Mouse (Mus musculus) liver, adult 2 months (tissue): Measurements from ENCODE around the gene Tex9.

Experiments used
- CTCF ChIP-seq: fragments of 200-500 bp; IDR thresholded peaks from 2 replicates; pipeline ENCODE4 v1.5.1; 2011; ENCODE audit warnings: low read depth, low read length, control low read depth
- POLR2A ChIP-seq: fragments of 200-500 bp; IDR thresholded peaks from 2 replicates; pipeline ENCODE4 v1.6.1; 2011; ENCODE audit warnings: low read length, control low read depth; ENCODE audit not compliant: insufficient read depth; ENCODE audit errors: extremely low read depth

DNA sequence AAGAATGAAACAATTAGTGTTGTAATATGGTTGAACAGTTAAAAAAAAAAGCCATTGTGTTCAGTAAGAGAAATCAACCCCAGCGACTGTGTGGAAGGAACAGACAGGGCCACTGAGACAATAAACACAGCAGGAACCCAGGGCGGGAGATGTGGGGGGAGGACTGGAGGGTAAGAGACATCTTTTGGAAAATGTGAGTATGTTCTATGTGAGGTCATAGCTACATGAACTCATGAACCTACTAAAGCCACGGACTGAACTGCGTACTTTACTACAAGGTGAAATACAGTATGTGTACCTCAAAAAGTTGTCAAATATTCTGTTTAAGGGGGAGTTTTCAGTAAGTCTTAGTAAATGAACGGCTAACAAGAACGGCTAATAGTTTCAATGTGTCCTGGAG, 14.7 kb downstream of the Tex9 start:
- TF ChIP-seq CTCF, result no peak
- TF ChIP-seq POLR2A, result no peak
